Mouse (Mus musculus) spleen, postnatal 10 days (tissue): ENCODE measurements around the gene Tgoln1.

Source experiments
- DNase-seq, 2 experiments: peaks; one replicate each; pipeline ENCODE4 v3.0.0; 2021 to 2022; ENCODE audit warnings: low spot score in 2 of 2

Tgoln1 gene

DNA sequence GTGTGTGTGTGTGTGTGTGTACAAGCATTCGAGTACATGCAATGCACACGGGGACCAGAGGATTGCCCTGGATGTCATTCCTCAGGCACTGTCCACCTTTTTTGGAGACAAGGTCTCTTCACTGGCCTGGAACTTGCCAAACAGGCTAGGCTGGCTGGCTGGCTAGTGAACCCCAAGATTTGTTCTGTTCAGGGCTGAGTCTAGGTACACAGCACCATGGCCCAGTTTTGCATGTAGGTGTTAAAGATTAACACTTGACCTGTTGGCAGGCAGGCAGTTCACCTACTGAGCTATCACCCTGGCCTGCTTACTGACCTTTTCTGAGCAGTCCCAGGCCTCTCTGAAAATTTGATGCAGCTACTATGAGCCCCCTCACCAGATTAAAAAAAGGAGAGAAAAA is 13.6 kb upstream of the Tgoln1 start:
- DNase-seq: no peak

DNA sequence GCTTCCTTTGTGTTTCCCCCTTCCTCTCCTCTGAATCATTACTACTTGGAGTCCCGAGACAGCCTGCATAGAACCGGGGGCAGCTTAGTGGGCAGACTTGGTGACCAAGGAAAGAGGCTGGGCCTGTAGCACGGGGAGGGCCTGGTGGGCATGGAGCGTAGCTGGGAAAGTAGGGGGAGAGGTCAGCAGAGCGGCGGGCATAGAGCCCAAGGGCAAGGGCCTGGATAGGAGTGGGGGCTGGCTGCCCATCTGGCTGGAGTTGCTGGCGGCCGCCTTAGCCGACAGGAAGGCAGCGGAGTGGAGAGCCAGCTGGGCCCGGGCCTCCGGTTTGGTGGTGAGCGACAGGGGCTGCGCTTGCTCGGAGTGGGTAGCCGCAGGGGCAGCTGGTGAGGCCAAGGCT is 10.5 kb upstream of the Tgoln1 start:
- DNase-seq: no peak

- no peak for DNase-seq
Observed at GRCm38 (mm10) chr6:72626391-72626790, 9.6 kb upstream of the Tgoln1 start.

GRCm38 (mm10) chr6:72623661-72624402 is 7.0 kb upstream of the Tgoln1 start:
- DNase-seq: no peak

GRCm38 (mm10) chr6:72622917-72623316 is 6.1 kb upstream of the Tgoln1 start:
- DNase-seq: no peak

DNA sequence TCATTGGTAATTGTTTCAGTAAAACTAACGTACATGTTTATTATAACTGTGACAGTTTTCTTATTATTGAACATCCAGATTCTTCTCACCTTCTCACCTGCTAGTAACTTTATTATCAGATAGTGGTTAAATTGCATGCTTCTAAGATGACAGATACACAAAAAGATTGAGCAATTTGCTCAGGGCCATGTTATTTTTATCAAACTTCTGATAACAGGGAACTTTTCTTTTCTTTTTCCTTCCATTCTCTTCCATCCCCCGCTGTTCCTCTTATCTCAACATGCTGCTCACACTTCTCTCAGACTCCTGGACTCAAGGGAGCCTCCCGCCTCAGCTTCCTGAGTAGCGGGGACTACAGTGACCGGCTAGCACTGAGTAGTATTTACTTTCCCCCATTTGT is 4.1 kb upstream of the Tgoln1 start:
- DNase-seq: no peak

GRCm38 (mm10) chr6:72619734-72620532 is 3.1 kb upstream of the Tgoln1 start:
- DNase-seq: no peak

DNA sequence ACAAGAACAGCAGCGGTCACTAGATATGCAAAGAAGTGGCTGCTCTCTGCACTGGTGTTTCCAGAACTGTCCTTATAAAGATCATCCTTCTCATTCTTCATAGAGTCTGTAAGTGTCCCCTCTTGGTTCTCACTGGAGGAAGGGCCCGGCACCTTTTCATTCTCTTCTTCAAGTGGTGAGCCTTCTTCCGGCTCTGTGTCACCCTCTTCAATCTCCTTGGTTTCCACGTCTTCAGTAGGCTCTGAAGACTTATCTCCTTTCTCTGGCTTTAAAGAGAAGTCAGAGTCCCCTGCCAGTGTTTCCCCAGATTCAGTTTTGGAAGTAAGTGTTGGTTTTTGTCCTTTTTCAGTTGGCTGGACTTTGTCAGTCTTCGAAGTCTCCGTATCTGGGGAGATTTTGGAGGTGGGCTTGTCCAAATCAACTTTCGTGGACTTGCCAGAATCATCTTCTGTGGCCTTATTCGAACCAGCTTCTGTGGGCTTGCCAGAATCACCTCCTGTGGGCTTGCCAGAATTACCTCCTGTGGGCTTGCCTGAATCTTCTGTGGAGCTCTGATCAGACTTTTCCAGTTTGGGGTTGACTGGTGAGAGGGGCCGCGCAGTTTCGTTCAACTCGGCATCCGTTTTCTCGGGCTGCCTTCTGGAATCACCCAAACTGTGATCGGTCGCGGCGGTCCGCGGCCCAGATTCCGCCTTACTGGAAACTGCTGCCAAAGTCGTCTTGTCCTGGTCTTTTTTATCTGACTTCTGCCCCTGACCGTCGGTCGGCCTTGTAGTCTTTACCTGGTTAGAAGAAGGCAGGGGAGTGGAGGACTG is 1.0 kb downstream of the Tgoln1 start:
- peak; percentile 39 to 40 for DNase-seq

GRCm38 (mm10) chr6:72615151-72615550 is 1.6 kb downstream of the Tgoln1 start:
- DNase-seq: no peak

GRCm38 (mm10) chr6:72610261-72610660 is 6.5 kb downstream of the Tgoln1 start:
- DNase-seq: no peak

DNA sequence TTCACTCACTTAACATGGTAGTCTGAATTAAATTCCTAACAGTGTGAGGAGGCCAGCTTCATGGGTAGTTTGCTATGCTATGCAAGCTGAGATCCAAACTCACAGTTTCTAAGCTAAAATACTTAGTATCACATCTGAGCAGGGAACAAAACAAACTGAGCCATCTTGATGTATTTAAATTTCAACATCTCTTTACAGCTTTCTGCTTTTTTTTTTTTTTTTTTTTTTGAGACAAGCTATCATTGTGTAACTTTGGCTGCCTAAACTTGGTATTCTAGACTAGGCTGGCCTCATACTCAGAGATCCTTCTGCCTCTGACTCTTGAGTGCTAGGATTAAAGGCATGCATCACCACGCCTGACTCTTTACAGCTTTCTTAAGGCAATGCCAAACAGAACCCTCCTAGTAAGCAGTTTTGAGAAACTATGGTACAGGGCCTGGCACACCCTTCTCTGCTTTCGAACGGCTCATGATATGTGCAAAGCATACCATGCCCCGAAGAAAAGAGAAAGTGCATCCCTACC is 8.1 kb downstream of the Tgoln1 start:
- no peak for DNase-seq

DNA sequence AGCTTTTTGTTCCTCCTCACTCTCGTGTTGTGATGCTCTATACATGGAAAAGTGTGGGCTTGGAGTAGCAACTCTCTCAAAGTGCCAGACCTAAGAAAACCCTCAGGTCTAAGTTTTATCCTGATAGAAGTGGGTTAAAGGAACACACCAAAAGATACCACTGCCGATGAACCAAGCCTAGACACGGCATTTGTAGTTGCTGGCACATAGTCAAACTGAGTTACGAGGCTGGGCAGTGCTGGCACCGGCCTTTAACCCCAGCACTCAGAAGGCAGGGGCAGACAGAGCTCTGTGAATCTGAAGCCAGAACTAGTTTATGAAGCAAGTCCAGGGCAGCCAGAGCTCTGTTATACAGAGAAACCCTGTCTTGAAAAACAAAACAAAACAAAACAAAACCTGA is 9.1 kb downstream of the Tgoln1 start:
- DNase-seq: no peak

DNA sequence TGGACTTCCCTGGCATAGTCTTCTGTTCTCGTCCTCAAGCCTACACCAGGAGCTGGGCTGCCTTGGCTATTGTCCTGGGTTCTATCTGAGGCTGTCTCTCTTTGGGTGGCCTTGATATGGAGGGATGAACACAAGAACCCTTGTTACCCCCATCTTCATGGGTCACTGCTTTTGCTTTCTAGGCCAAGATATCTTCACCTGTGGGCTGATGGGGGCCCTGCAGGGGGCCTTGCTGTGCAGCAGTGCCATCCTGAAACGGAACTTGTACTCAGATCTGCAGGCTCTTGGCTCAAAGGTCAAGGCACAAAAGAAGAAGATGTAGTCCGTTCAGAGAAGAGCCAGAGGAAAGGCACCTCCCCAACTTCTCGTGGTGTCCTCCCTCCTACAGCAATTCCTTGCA is 9.7 kb downstream of the Tgoln1 start:
- DNase-seq: no peak

GRCm38 (mm10) chr6:72604066-72604465 is 12.7 kb downstream of the Tgoln1 start:
- DNase-seq: no peak

GRCm38 (mm10) chr6:72601732-72602131 is 15.1 kb downstream of the Tgoln1 start:
- peak; percentile 75 to 87 for DNase-seq

- no peak for DNase-seq
Observed at GRCm38 (mm10) chr6:72600771-72601170, 16.0 kb downstream of the Tgoln1 start.

DNA sequence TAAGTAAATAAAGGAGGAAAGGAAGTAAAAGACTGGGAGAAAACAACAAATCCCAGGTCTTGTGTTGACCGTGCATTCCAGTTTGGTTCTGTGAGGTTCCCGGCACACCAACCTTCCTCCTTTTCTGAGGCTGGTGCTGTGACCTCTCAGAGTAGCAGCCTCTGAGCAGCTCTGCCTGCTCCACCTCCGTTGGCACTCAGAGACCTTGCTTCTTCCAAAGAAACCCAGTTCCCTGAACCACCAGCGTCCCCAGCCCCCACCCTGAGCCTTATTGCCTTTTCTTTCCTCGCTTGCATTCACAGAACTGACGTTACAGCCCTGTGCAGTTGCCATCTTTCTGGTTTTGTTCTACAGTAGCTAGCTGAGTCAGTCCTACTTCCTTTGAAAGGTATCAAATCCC is 16.6 kb downstream of the Tgoln1 start:
- no peak for DNase-seq

- DNase-seq: no peak
Observed at GRCm38 (mm10) chr6:72598791-72599557, 17.8 kb downstream of the Tgoln1 start.

DNA sequence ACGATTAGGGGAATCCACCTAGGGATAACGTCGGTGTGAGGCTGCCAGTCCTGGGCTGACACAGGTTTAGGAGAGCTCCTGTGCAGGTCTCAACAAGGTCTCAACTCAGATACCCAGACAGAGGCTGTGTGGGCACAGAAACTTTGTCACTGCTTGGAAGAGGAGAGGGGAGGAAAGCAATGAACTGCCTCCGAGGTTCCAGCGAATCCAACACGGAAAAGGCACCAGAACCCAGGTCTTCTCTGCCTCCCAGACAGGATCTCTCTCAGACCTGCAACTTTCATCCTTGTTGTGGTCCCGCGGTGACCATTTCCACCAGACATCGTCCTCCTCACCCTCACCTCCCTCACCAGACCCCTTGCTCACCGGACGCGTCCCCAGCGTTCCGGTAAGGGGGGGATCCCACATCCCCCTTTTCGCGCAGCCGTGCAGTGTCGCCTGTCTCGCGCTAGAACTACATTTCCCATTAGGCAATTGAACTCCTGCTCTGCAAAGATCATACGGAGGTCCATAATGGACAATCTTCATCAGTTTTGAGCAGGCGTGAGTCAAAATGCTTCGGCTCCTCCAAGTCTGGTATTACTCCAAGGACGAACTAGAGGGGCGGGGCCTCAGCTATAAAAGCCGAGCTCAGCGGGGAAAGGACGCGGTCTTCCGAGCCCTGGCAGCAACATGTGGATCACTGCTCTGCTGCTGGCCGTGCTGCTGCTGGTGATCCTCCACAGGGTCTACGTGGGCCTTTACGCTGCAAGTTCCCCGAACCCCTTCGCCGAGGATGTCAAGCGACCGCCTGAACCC is 18.6 kb downstream of the Tgoln1 start, which contains the start of the genes Elmod3 and Retsat:
Elmod3 (minus strand) TSS at position 458 of the 798 bp plus-strand sequence.
Retsat (plus strand) TSS at position 520 of the 798 bp plus-strand sequence.
- peak; percentile 72 to 86 for DNase-seq
